Mouse (Mus musculus) kidney, adult 2 months (tissue): Measurements from ENCODE around the gene Nmt1. TPM values are rescaled to one million over a fixed set of nuclear protein-coding genes. Genes with fewer than 3 reads are reported as not detected.

Source experiments
- DNase-seq: peaks from one replicate; pipeline ENCODE4 v3.0.0; 2021
- H3K27ac ChIP-seq: fragments of 200-500 bp; 2 replicates; pipeline ENCODE4 v1.5.1; 2012; ENCODE audit warnings: low read depth, low read length, control low read depth, inconsistent platforms; ENCODE audit not compliant: insufficient read depth
- H3K27me3 ChIP-seq: fragments of 200-500 bp; replicated peaks from 2 replicates; pipeline ENCODE4 v1.6.1; 2012; ENCODE audit warnings: mild to moderate bottlenecking, moderate library complexity, low read length, inconsistent platforms; ENCODE audit not compliant: control insufficient read depth, insufficient read depth
- H3K36me3 ChIP-seq: fragments of 200-500 bp; 2 replicates; pipeline ENCODE4 v1.6.1; 2012; ENCODE audit warnings: mild to moderate bottlenecking, moderate library complexity, low read length, inconsistent platforms; ENCODE audit not compliant: control insufficient read depth, insufficient read depth
- H3K4me1 ChIP-seq: fragments of 200-500 bp; 2 replicates; pipeline ENCODE4 v1.6.1; 2011; ENCODE audit warnings: low read length; ENCODE audit not compliant: control insufficient read depth, insufficient read depth
- H3K4me3 ChIP-seq: fragments of 200-500 bp; 2 replicates; pipeline ENCODE4 v1.5.1; 2011; ENCODE audit warnings: mild to moderate bottlenecking, low read depth, low read length, control low read depth; ENCODE audit not compliant: insufficient read depth
- CTCF ChIP-seq: fragments of 200-500 bp; conservative IDR thresholded peaks from 2 replicates; pipeline ENCODE4 v1.5.1; 2011; ENCODE audit warnings: low read depth, mild to moderate bottlenecking, control low read depth, low read length, moderate library complexity, mixed read lengths; ENCODE audit not compliant: insufficient read depth, insufficient read length
- POLR2A ChIP-seq: fragments of 200-500 bp; IDR thresholded peaks from one replicate; pipeline ENCODE4 v1.6.1; 2011; ENCODE audit warnings: low read depth, low read length, control low read depth
- whole genome bisulfite sequencing: fragments of 180-500 bp; shearing (Covaris S2); methylation state at CpG from one replicate; pipeline ENCODE4 v1.1.7; 2018; 5-methylcytosine and 5-hydroxymethylcytosine counted together
- polyA plus RNA-seq: library from polyadenylated mRNA; depleted of rRNA; stranded (reverse); fragments of >200 nt; gene quantifications from 2 replicates; pipeline ENCODE4 v1.2.3, GENCODE M21; 2012

Gene Nmt1
- polyA plus RNA-seq, 1 experiment = 49.7 TPM

DNA sequence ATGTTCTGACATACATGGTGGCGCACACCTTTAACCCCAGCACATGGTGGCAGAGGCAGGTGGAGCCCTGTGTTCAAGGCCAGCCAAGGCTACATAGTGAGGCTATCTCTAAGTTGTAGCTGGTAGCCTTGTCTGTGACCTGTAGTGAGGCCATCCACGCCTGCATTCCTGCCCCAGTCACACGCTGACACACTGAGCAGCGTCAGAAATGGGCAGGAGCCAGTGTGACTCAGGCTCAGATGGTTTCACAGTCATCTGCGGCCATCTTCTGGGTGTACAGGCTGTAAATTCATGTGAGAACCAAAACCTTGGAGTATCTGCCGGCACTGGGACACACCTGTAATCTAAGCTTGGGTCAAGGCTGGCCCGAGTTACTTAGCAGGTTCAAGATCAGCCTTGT, 28.6 kb downstream of the Nmt1 start:
- 97% methylated on average over 7 of the region's 7 CpGs for WGBS
- Histone ChIP-seq H3K27me3 (no peaks in the 10 kb centered on the region), H3K4me1 (no peaks in the 10 kb centered on the region), H3K27ac (no peak overlapping the region), H3K36me3 (peaks cover 10% of the 10 kb centered on the region), H3K4me3 (no peak overlapping the region)
- no peak for TF ChIP-seq POLR2A
- TF ChIP-seq CTCF = no peak
- no peak for DNase-seq

GRCm38 (mm10) chr11:103058499-103059085, 30.6 kb downstream of the Nmt1 start:
- Histone ChIP-seq H3K27ac (no peak overlapping the region), H3K4me1 (no peaks in the 10 kb centered on the region), H3K27me3 (no peaks in the 10 kb centered on the region), H3K4me3 (no peak overlapping the region), H3K36me3 (peaks cover 12% of the 10 kb centered on the region)
- 62% methylated on average over 3 of the region's 3 CpGs for WGBS
- no peak for DNase-seq
- no peak for TF ChIP-seq POLR2A
- TF ChIP-seq CTCF = no peak

DNA sequence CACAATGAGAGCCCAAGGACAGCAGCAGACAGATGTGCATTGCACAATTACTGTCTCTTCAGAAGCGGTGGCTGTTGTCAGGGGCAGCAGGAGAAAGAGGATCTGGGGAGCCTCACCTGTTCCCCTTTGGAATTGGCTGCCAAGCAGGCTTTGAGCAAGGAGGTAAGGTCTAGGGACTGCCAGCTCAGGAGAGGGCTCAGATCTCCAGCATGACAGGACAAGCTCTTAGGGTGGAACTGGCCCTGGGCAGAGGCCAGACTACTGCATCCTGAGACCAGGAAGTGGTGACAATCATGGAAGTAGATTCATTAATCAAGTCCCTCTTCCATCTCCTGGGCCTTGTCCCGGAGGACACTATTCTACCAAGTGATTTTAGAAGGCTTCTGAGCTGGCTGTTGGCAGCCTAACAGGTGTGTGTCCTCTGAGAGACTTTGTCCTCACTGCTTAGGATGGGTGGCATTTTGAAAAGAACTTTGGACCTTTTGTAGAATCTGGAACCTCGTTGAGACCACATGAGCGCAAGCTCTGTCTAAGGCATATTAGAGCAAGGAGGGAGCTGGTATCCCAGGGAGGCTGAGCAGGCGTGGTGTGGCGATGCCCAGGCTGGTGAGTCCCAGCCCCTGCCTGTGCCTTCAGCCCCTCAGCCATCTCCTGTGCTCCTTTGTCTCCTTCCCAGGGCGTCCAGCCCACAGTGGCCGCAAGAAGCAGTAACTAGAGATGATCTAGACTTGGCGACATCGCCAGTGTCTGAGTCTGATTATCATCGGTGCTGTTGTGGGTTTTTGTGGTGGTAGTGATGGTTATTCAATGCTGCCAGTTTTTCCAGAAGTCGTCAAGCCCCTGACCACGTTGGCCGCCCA, 38.4 kb downstream of the Nmt1 start:
- Histone ChIP-seq H3K27me3 (no peaks in the 10 kb centered on the region), H3K27ac (no peak overlapping the region), H3K4me1 (no peaks in the 10 kb centered on the region), H3K4me3 (no peak overlapping the region), H3K36me3 (peaks cover 7% of the 10 kb centered on the region)
- peak; percentile 63 for DNase-seq
- no peak for TF ChIP-seq CTCF
- TF ChIP-seq POLR2A = no peak
- WGBS = 84% methylated on average over 14 of the region's 14 CpGs

GRCm38 (mm10) chr11:103067051-103067361, 39.0 kb downstream of the Nmt1 start:
- Histone ChIP-seq H3K27me3 (no peaks in the 10 kb centered on the region), H3K36me3 (peaks cover 5% of the 10 kb centered on the region), H3K4me3 (no peak overlapping the region), H3K27ac (no peak overlapping the region), H3K4me1 (no peaks in the 10 kb centered on the region)
- 96% methylated on average over 6 of the region's 6 CpGs for WGBS
- no peak for TF ChIP-seq CTCF
- no peak for TF ChIP-seq POLR2A
- DNase-seq = no peak

DNA sequence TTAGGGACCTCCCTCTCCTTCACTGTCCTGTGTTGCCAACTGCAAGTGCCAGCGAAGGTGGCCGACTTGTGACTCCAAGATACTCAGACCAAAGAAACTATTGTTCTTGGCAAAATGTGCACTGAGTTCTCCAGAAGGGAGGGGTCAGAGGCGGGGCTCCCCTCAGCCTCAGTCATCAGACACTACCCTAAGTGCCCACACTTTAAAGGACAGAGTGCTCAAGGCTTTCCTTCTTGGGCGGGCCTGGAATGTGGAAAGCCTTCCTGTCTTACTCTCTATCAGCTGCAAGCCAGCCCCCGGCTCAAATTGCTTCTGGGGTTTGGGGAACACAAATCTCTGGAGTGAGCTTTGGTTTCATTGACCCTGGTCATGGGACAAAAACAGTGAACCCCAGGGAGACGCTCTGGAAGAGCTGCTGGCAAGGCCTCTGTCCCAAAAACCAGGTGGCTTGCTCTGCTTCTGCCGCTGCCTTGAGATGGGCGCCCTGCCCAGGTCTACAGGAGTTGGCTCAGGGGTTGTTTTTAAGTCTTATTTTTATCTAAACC, 39.5 kb downstream of the Nmt1 start:
- Histone ChIP-seq H3K27ac (no peak overlapping the region), H3K4me1 (no peaks in the 10 kb centered on the region), H3K36me3 (peaks cover 5% of the 10 kb centered on the region), H3K4me3 (no peak overlapping the region), H3K27me3 (no peaks in the 10 kb centered on the region)
- peak; percentile 55 for DNase-seq
- TF ChIP-seq CTCF (no peak), POLR2A (no peak)
- 58% methylated on average over 8 of the region's 8 CpGs for WGBS

GRCm38 (mm10) chr11:103068272-103068671, 40.3 kb downstream of the Nmt1 start:
- Histone ChIP-seq H3K4me3 (no peak overlapping the region), H3K4me1 (no peaks in the 10 kb centered on the region), H3K27ac (no peak overlapping the region), H3K27me3 (no peaks in the 10 kb centered on the region), H3K36me3 (peaks cover 5% of the 10 kb centered on the region)
- TF ChIP-seq CTCF (no peak), POLR2A (no peak)
- 96% methylated on average over 4 of the region's 4 CpGs for whole genome bisulfite sequencing
- no peak for DNase-seq

DNA sequence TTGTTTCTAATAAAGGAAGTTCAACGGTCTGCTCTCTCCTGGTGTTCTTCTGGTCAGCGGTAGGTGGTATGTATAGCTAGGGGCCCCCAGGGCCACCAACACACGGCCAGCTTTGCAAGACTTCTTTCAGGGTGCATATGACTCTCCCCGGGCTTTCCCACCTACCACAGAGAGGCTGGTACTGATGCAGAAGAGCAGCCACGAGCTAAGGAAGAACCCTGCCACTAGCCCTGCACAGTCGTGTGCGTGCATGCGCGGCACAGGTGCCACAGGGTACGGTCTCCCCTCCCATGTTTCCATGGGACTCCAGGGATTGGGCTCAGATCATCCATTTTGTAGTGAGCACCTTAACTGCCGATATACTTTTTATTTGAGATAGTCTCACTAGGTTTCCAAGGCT, 40.9 kb downstream of the Nmt1 start:
- Histone ChIP-seq H3K27ac (no peak overlapping the region), H3K4me3 (no peak overlapping the region), H3K27me3 (no peaks in the 10 kb centered on the region), H3K36me3 (peaks cover 3% of the 10 kb centered on the region; the same call in 1 of the 2 replicates), H3K4me1 (no peaks in the 10 kb centered on the region)
- no peak for TF ChIP-seq POLR2A
- no peak for TF ChIP-seq CTCF
- 89% methylated on average over 11 of the region's 11 CpGs for WGBS
- DNase-seq = no peak
